Mouse (Mus musculus) midbrain, embryonic 16.5 days (tissue): ENCODE measurements around the gene Eaf1. TPM values are rescaled to one million over a fixed set of nuclear protein-coding genes. Genes with fewer than 3 reads are reported as not detected.
"Not testable (repeated sequence)": the region's sequence is repeated elsewhere in the genome, so short reads cannot be mapped to it uniquely, and the experiment has no call there.

ENCODE experiments used
- ATAC-seq: fragments of 200-750 bp; cut with Nextera tagmentation; 2 replicates; pipeline ENCODE4 v1.8.0; 2017; ENCODE audit warnings: moderate TSS enrichment
- H3K27ac ChIP-seq: fragments of 300-500 bp; sonication (generic); 2 replicates; pipeline ENCODE4 v1.5.1; 2014; ENCODE audit warnings: mild to moderate bottlenecking, low read length, mixed read lengths
- H3K27me3 ChIP-seq: fragments of 300-500 bp; sonication (generic); 2 replicates; pipeline ENCODE4 v1.6.1; 2014; ENCODE audit warnings: low read depth, low read length, mixed read lengths; ENCODE audit not compliant: control insufficient read depth, insufficient read depth
- H3K36me3 ChIP-seq: fragments of 300-500 bp; sonication (generic); 2 replicates; pipeline ENCODE4 v1.6.1; 2014; ENCODE audit warnings: mild to moderate bottlenecking, low read length, moderate library complexity, mixed read lengths; ENCODE audit not compliant: control insufficient read depth, insufficient read depth
- H3K4me1 ChIP-seq: fragments of 300-500 bp; sonication (generic); 2 replicates; pipeline ENCODE4 v1.6.1; 2014; ENCODE audit warnings: mild to moderate bottlenecking, low read length, mixed read lengths; ENCODE audit not compliant: control insufficient read depth, insufficient read depth
- H3K4me2 ChIP-seq: fragments of 300-500 bp; sonication (generic); 2 replicates; pipeline ENCODE4 v1.6.1; 2014; ENCODE audit warnings: mild to moderate bottlenecking, low read length, mixed read lengths
- H3K4me3 ChIP-seq: fragments of 300-500 bp; sonication (generic); 2 replicates; pipeline ENCODE4 v1.5.1; 2014; ENCODE audit warnings: low read depth, mild to moderate bottlenecking, low read length, moderate library complexity, mixed read lengths
- H3K9ac ChIP-seq: fragments of 300-500 bp; sonication (generic); 2 replicates; pipeline ENCODE4 v1.6.1; 2014; ENCODE audit warnings: low read depth, low read length, mixed read lengths
- H3K9me3 ChIP-seq: fragments of 300-500 bp; sonication (generic); replicated peaks from 2 replicates; pipeline ENCODE4 v1.6.1; 2014; ENCODE audit warnings: mild to moderate bottlenecking, low read length, mixed read lengths; ENCODE audit not compliant: control insufficient read depth, poor library complexity, severe bottlenecking
- WGBS: fragments of 180-500 bp; shearing (Covaris S2); extraction: QIAGEN DNeasy Blood & Tissue Kit; methylation state at CpG from one replicate; pipeline ENCODE4 v1.1.7; 2014; 5-methylcytosine and 5-hydroxymethylcytosine counted together
- polyA plus RNA-seq: library from polyadenylated mRNA; unstranded; fragments of >200 nt; fragmentation: Nextera tagmentation; extraction: Ambion mirVana; gene quantifications from 2 replicates; pipeline ENCODE4 v1.2.1, GENCODE M21; 2015

The Eaf1 gene
- polyA plus RNA-seq, result 7.3 and 8.6 TPM in 2 replicates

GRCm38 (mm10) chr14:31494349-31494974 lies at the start of gene Eaf1:
Gene Eaf1, plus strand, starts transcription at chr14:31494399.
- peaks cover 5% of the 10 kb centered on the region; the same call in 1 of the 2 replicates for H3K36me3 ChIP-seq
- peaks cover 32% of the 10 kb centered on the region for H3K4me1 ChIP-seq
- H3K27ac ChIP-seq, result peak within 1 kb of the TSS; percentile 79
- no peaks in the 10 kb centered on the region for H3K9me3 ChIP-seq
- peak; percentile 47 for ATAC-seq
- peak within 1 kb of the TSS; percentile 87 for H3K4me2 ChIP-seq
- H3K4me3 ChIP-seq, result peak within 1 kb of the TSS; percentile 94
- H3K27me3 ChIP-seq, result no peaks in the 10 kb centered on the region
- peak within 1 kb of the TSS; percentile 90 for H3K9ac ChIP-seq
- WGBS, result 2% methylated on average over 37 of the region's 37 CpGs

GRCm38 (mm10) chr14:31448994-31449393 lies 45.2 kb upstream of the Eaf1 start:
- H3K4me2 ChIP-seq, result no peak overlapping the region
- H3K9ac ChIP-seq, result no peak overlapping the region
- 78% methylated on average over 5 of the region's 5 CpGs for WGBS
- no peaks in the 10 kb centered on the region for H3K4me1 ChIP-seq
- H3K9me3 ChIP-seq, result no peaks in the 10 kb centered on the region
- ATAC-seq, result no peak
- no peak overlapping the region for H3K4me3 ChIP-seq
- H3K27me3 ChIP-seq, result no peaks in the 10 kb centered on the region
- no peaks in the 10 kb centered on the region for H3K36me3 ChIP-seq
- no peak overlapping the region for H3K27ac ChIP-seq

- H3K4me3 ChIP-seq, ATAC-seq, H3K4me2 ChIP-seq, H3K9ac ChIP-seq, H3K9me3 ChIP-seq, H3K36me3 ChIP-seq, H3K4me1 ChIP-seq, H3K27ac ChIP-seq, H3K27me3 ChIP-seq: not testable (repeated sequence)
- WGBS, result 54% methylated on average over 12 of the region's 12 CpGs
These were observed 40.3 kb upstream of the Eaf1 start for GRCm38 (mm10) chr14:31453946-31454345.

- Histone ChIP-seq H3K27me3 (no peaks in the 10 kb centered on the region), H3K4me2 (no peak overlapping the region), H3K9ac (no peak overlapping the region), H3K4me1 (no peaks in the 10 kb centered on the region), H3K9me3 (no peaks in the 10 kb centered on the region), H3K4me3 (no peak overlapping the region), H3K36me3 (no peaks in the 10 kb centered on the region), H3K27ac (no peak overlapping the region)
- ATAC-seq, result no peak
- 84% methylated on average over 8 of the region's 8 CpGs for WGBS
These were observed 39.2 kb upstream of the Eaf1 start for GRCm38 (mm10) chr14:31454849-31455566.

- ATAC-seq, result no peak
- Histone ChIP-seq H3K9ac (no peak overlapping the region), H3K27ac (no peak overlapping the region), H3K27me3 (no peaks in the 10 kb centered on the region), H3K9me3 (no peaks in the 10 kb centered on the region), H3K4me3 (no peak overlapping the region), H3K4me2 (no peak overlapping the region), H3K36me3 (no peaks in the 10 kb centered on the region), H3K4me1 (no peaks in the 10 kb centered on the region)
- WGBS, result 90% methylated on average over 6 of the region's 6 CpGs
These were observed 38.0 kb upstream of the Eaf1 start for GRCm38 (mm10) chr14:31456064-31456721.

GRCm38 (mm10) chr14:31458006-31458405 lies 36.2 kb upstream of the Eaf1 start:
- Histone ChIP-seq H3K27me3 (no peaks in the 10 kb centered on the region), H3K36me3 (no peaks in the 10 kb centered on the region), H3K4me1 (no peaks in the 10 kb centered on the region), H3K9ac (no peak overlapping the region), H3K9me3 (no peaks in the 10 kb centered on the region), H3K4me2 (no peak overlapping the region), H3K27ac (no peak overlapping the region), H3K4me3 (no peak overlapping the region)
- 94% methylated on average over 12 of the region's 12 CpGs for WGBS
- no peak for ATAC-seq

GRCm38 (mm10) chr14:31462226-31462625 lies 32.0 kb upstream of the Eaf1 start:
- not testable (repeated sequence) for H3K27ac ChIP-seq, H3K36me3 ChIP-seq, H3K4me3 ChIP-seq, ATAC-seq, H3K4me2 ChIP-seq, H3K4me1 ChIP-seq, H3K9ac ChIP-seq, H3K27me3 ChIP-seq, H3K9me3 ChIP-seq
- 68% methylated on average over 5 of the region's 5 CpGs for whole genome bisulfite sequencing

GRCm38 (mm10) chr14:31462886-31463285 lies 31.3 kb upstream of the Eaf1 start:
- H3K4me1 ChIP-seq, result no peaks in the 10 kb centered on the region
- H3K9ac ChIP-seq, result no peak overlapping the region
- no peak for ATAC-seq
- H3K4me3 ChIP-seq, result no peak overlapping the region
- H3K27me3 ChIP-seq, result no peaks in the 10 kb centered on the region
- H3K27ac ChIP-seq, result no peak overlapping the region
- no peak overlapping the region for H3K4me2 ChIP-seq
- WGBS, result 68% methylated on average over 6 of the region's 6 CpGs
- H3K36me3 ChIP-seq, result no peaks in the 10 kb centered on the region
- no peaks in the 10 kb centered on the region for H3K9me3 ChIP-seq

GRCm38 (mm10) chr14:31464176-31464575 lies 30.0 kb upstream of the Eaf1 start:
- Histone ChIP-seq H3K9me3 (no peaks in the 10 kb centered on the region), H3K27ac (no peak overlapping the region), H3K27me3 (no peaks in the 10 kb centered on the region), H3K4me1 (no peaks in the 10 kb centered on the region), H3K4me3 (no peak overlapping the region), H3K9ac (no peak overlapping the region), H3K4me2 (no peak overlapping the region), H3K36me3 (no peaks in the 10 kb centered on the region)
- 57% methylated on average over 8 of the region's 8 CpGs for WGBS
- no peak for ATAC-seq
